Mouse (Mus musculus): ENCODE results near the gene Dusp2. TPM values are rescaled to one million over a fixed set of nuclear protein-coding genes. Genes with fewer than 3 reads are reported as not detected.

Dusp2 gene
- total RNA-seq, 1 experiment from 2014 or later: 271 TPM

DNA sequence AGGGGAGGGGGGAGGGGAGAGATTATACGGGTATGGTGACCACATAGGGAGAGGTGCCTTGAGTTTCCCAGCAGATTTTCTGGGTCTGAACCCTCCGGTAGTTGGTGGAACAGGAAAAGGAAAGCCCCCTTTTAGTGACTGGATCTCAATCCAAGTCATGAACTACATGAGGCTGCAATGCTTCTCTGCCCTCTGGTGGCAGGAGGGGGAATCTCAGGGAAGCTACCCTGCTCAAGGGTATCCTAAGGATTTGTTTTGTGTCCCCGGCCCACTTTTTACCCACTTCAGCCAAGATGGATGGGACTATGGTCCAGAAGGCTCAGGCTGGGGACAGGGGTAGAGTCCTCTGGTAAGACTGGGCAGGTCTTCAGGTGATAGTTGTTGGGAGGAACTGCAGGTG, 5.2 kb downstream of the Dusp2 start:
- no peak for ATAC-seq (replicated peaks in 1 of 2; ENCODE audit: insufficient read depth in 1 of 2, low FRiP score in 2 of 2, low TSS enrichment in 1 of 2, low read depth in 1 of 2, poor library complexity in 2 of 2, severe bottlenecking in 2 of 2)

GRCm38 (mm10) chr2:127346334-127346733, 10.4 kb downstream of the Dusp2 start:
- peak; percentile 51 to 61; a peak in 3 of 4 replicates for ATAC-seq (replicated peaks in 1 of 2; ENCODE audit: insufficient read depth in 1 of 2, low FRiP score in 2 of 2, low TSS enrichment in 1 of 2, low read depth in 1 of 2, poor library complexity in 2 of 2, severe bottlenecking in 2 of 2)

DNA sequence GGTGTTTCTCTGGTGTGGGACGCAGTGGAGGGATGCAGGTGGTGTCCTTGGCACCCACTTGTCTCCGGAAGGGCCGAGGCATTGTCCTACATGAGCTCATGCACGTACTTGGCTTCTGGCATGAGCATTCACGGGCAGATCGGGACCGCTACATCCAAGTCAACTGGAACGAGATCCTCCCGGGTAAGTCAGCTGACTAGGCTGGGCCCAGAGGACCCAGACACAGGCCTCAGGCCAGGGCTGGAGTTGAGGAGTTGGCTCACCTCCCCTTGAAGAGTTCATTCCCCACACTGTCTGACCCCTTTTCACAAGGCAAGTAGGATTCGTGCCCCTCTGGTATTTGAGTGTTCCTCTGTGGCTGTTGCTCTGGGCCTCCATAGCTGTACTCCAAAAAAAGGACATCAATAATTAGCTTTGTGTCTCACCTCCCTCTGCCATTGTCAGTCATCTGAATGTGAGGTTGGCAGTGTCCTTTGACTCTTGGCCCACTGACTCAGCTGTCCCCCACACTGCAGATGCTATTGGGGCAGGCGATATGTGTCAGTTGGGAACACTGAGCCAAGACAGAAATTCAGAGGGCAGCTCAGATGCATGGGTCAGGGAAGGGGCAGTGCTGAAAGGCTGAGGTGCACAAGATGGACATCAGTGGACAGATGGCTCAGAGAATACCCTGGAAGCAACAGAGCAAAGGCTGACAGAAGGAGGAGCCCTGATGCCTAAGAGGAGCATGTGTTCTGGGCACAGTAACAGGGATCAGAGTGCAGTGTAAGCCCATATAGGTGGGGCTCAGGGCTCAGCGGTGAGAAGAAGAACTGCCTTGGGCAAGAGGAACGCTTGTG, 11.4 kb downstream of the Dusp2 start:
- ATAC-seq (replicated peaks in 1 of 2; ENCODE audit: insufficient read depth in 1 of 2, low FRiP score in 2 of 2, low TSS enrichment in 1 of 2, low read depth in 1 of 2, poor library complexity in 2 of 2, severe bottlenecking in 2 of 2): no peak

DNA sequence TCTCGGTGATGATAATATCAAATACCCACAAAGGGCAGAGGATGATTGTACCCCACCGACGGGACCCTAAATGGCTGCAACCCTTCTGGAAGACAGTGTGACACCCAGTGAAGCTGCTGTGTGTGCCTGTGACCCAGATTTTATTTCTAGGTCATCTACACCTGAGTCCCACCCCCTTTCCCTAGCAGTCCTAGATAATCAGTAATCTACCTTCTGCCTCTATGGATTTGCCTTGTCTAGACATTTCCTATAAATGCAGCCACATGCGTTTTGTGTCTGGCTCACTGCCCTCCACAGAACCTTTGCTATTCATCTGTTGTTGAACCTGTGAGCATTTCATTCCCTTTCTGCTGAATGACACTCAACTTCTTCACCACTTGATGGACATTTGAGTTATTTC, 17.9 kb downstream of the Dusp2 start:
- no peak for ATAC-seq (replicated peaks in 1 of 2; ENCODE audit: insufficient read depth in 1 of 2, low FRiP score in 2 of 2, low TSS enrichment in 1 of 2, low read depth in 1 of 2, poor library complexity in 2 of 2, severe bottlenecking in 2 of 2)

- peak; percentile 64 to 78 for ATAC-seq (replicated peaks in 1 of 2; ENCODE audit: insufficient read depth in 1 of 2, low FRiP score in 2 of 2, low TSS enrichment in 1 of 2, low read depth in 1 of 2, poor library complexity in 2 of 2, severe bottlenecking in 2 of 2)
Observed at GRCm38 (mm10) chr2:127362459-127363281, 26.7 kb downstream of the Dusp2 start, which contains the start of gene Adra2b. TSS of gene Adra2b (plus strand) at chr2:127363208.

GRCm38 (mm10) chr2:127363282-127363652, 27.3 kb downstream of the Dusp2 start:
- ATAC-seq (replicated peaks in 1 of 2; ENCODE audit: insufficient read depth in 1 of 2, low FRiP score in 2 of 2, low TSS enrichment in 1 of 2, low read depth in 1 of 2, poor library complexity in 2 of 2, severe bottlenecking in 2 of 2): no peak

- no peak for ATAC-seq (replicated peaks in 1 of 2; ENCODE audit: insufficient read depth in 1 of 2, low FRiP score in 2 of 2, low TSS enrichment in 1 of 2, low read depth in 1 of 2, poor library complexity in 2 of 2, severe bottlenecking in 2 of 2)
Observed at GRCm38 (mm10) chr2:127363696-127364095, 27.7 kb downstream of the Dusp2 start.

DNA sequence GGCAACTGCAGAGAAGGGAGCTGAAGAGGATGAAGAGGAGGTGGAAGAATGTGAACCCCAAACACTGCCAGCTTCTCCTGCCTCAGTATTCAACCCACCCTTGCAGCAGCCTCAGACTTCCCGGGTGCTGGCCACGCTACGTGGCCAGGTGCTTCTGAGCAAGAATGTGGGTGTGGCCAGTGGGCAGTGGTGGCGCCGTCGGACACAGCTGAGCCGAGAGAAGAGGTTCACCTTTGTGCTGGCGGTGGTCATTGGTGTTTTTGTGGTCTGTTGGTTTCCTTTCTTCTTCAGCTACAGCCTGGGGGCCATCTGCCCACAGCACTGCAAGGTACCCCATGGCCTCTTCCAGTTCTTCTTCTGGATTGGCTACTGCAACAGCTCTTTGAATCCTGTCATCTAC, 28.5 kb downstream of the Dusp2 start:
- no peak for ATAC-seq (replicated peaks in 1 of 2; ENCODE audit: insufficient read depth in 1 of 2, low FRiP score in 2 of 2, low TSS enrichment in 1 of 2, low read depth in 1 of 2, poor library complexity in 2 of 2, severe bottlenecking in 2 of 2)

- no peak for ATAC-seq (replicated peaks in 1 of 2; ENCODE audit: insufficient read depth in 1 of 2, low FRiP score in 2 of 2, low TSS enrichment in 1 of 2, low read depth in 1 of 2, poor library complexity in 2 of 2, severe bottlenecking in 2 of 2)
Observed at GRCm38 (mm10) chr2:127367126-127367820, 31.3 kb downstream of the Dusp2 start.

GRCm38 (mm10) chr2:127369703-127370376, 33.9 kb downstream of the Dusp2 start:
- no peak for ATAC-seq (replicated peaks in 1 of 2; ENCODE audit: insufficient read depth in 1 of 2, low FRiP score in 2 of 2, low TSS enrichment in 1 of 2, low read depth in 1 of 2, poor library complexity in 2 of 2, severe bottlenecking in 2 of 2)

- ATAC-seq (replicated peaks in 1 of 2; ENCODE audit: insufficient read depth in 1 of 2, low FRiP score in 2 of 2, low TSS enrichment in 1 of 2, low read depth in 1 of 2, poor library complexity in 2 of 2, severe bottlenecking in 2 of 2): no peak
Observed at GRCm38 (mm10) chr2:127370561-127371483, 34.9 kb downstream of the Dusp2 start.

GRCm38 (mm10) chr2:127371484-127371861, 35.5 kb downstream of the Dusp2 start:
- ATAC-seq (replicated peaks in 1 of 2; ENCODE audit: insufficient read depth in 1 of 2, low FRiP score in 2 of 2, low TSS enrichment in 1 of 2, low read depth in 1 of 2, poor library complexity in 2 of 2, severe bottlenecking in 2 of 2): no peak

DNA sequence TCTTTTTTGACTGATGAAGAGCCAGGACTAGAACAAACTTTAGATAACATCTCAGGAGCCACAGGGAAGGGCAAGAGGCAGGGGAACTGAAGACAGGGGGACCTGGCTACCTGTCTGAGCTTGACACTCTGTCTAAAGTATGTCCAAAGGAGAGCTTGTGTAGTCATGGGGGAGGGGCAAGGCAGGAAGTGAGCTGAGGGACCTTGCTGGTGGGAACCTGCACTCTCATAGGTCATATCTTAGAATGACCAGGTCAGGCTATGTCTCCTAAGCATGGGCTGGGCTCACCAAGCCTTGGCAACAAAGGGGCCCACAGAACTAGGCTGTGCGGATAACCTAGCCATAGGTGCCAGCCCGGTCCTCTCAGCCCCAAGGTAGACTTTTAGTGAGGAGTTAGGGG, 36.1 kb downstream of the Dusp2 start:
- no peak for ATAC-seq (replicated peaks in 1 of 2; ENCODE audit: insufficient read depth in 1 of 2, low FRiP score in 2 of 2, low TSS enrichment in 1 of 2, low read depth in 1 of 2, poor library complexity in 2 of 2, severe bottlenecking in 2 of 2)

- ATAC-seq (replicated peaks in 1 of 2; ENCODE audit: insufficient read depth in 1 of 2, low FRiP score in 2 of 2, low TSS enrichment in 1 of 2, low read depth in 1 of 2, poor library complexity in 2 of 2, severe bottlenecking in 2 of 2): no peak
Observed at GRCm38 (mm10) chr2:127374131-127374530, 38.2 kb downstream of the Dusp2 start.

DNA sequence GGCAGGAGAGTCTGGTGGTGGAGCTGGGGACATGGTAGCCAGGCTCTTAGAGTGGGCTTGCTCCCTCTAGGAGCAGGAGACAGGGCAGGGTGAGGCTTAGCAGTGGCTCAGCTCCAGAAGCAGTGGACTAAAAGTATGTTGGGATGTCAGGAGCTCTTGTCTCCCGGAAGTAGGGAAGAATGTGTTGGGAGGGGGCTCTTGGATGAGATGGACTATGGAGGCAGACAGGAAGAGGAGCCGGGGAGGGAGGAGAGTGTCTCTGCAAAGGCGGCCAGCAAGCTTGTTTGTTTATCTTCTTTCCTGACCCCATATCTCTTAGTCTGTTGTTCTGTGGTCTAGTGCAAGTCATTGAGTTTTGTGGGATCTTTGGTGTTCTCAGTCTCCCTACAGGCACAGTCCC, 39.1 kb downstream of the Dusp2 start:
- ATAC-seq (replicated peaks in 1 of 2; ENCODE audit: insufficient read depth in 1 of 2, low FRiP score in 2 of 2, low TSS enrichment in 1 of 2, low read depth in 1 of 2, poor library complexity in 2 of 2, severe bottlenecking in 2 of 2): no peak

DNA sequence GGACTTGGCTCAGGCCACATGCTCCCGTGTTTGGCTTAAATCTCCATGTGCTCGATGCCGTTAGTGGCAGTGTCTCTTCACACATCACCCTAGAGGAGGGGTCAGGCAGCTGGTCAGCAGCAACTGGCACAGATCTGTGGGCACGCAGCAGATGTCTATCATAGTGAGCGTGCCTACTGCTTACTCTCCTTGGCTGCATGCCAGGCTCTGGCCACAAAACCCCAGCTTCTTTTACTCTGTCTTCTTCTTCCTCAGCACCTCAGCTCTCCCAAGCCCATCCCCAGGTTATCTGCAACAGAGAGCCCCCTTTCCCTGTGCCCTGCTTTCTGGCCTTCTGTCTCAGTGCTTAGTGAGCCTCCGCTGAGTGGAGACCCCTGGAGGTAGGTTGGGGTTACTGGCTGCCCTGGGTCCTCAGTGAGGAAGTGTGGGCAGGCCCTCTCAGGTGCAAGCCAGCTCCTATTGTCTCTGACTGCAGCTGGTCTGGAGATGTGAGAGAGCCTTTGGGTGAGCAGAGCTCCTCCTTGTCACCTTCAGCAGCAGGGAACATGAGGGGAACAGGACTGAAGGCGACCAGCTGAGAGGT, 39.9 kb downstream of the Dusp2 start:
- peak; percentile 58 to 74; a peak in 3 of 4 replicates for ATAC-seq (replicated peaks in 1 of 2; ENCODE audit: insufficient read depth in 1 of 2, low FRiP score in 2 of 2, low TSS enrichment in 1 of 2, low read depth in 1 of 2, poor library complexity in 2 of 2, severe bottlenecking in 2 of 2)
